Mouse (Mus musculus): ENCODE results near the gene 1600015I10Rik.
"Not testable (repeated sequence)": the region's sequence is repeated elsewhere in the genome, so short reads cannot be mapped to it uniquely, and the experiment has no call there.

The 1600015I10Rik gene

GRCm38 (mm10) chr6:48966696-48967095 lies 37.0 kb downstream of the 1600015I10Rik start:
- not testable (repeated sequence) for DNase-seq (ENCODE audit: low spot score in 2 of 2)

- no peak for DNase-seq (ENCODE audit: low spot score in 2 of 2)
Measured at GRCm38 (mm10) chr6:48967868-48968267, 38.2 kb downstream of the 1600015I10Rik start.

GRCm38 (mm10) chr6:48974663-48975062 lies 45.0 kb downstream of the 1600015I10Rik start, which contains the start of gene Doxl2:
Gene Doxl2, plus strand, starts transcription at chr6:48974963.
- no peak for DNase-seq (ENCODE audit: low spot score in 2 of 2)

GRCm38 (mm10) chr6:48979616-48980015 lies 49.9 kb downstream of the 1600015I10Rik start:
- DNase-seq (ENCODE audit: low spot score in 2 of 2), result no peak

GRCm38 (mm10) chr6:48982305-48982704 lies 52.6 kb downstream of the 1600015I10Rik start:
- no peak for DNase-seq (ENCODE audit: low spot score in 2 of 2)

Data from frontal cortex, postnatal 10 days (tissue).